Mouse (Mus musculus) pancreas, adult 10 weeks (tissue): ENCODE measurements around the gene Tnfsf12. TPM values are rescaled to one million over a fixed set of nuclear protein-coding genes. Genes with fewer than 3 reads are reported as not detected.

ENCODE experiments used
- polyA plus RNA-seq: library from polyadenylated mRNA; stranded (reverse); fragments of 350-450 nt; fragmentation: Illumina TruSeq; extraction: RNeasy Lipid Tissue Mini Kit (QIAGEN cat#74804); gene quantifications from one replicate; pipeline ENCODE4 v1.2.3, GENCODE M21; 2015; ENCODE audit warnings: low read depth, low replicate concordance; ENCODE audit not compliant: insufficient read depth

Tnfsf12 gene
- polyA plus RNA-seq, result 12.1 TPM

GRCm38 (mm10) chr11:69695361-69696181 is at the start of gene Tnfsf12, which contains the start of gene Tnfsfm13:
Gene Tnfsf12 (minus strand): TSS chr11:69695849.
Gene Tnfsfm13 (minus strand): TSS chr11:69696098.

GRCm38 (mm10) chr11:69685526-69686148 is 10.0 kb downstream of the Tnfsf12 start, which contains the start of gene Tnfsf13:
Gene Tnfsf13 (minus strand): TSS chr11:69685784.

GRCm38 (mm10) chr11:69681314-69682208 is 14.1 kb downstream of the Tnfsf12 start, which contains the start of gene Senp3:
Gene Senp3 (minus strand): TSS chr11:69682084.

GRCm38 (mm10) chr11:69672211-69672706 is 23.4 kb downstream of the Tnfsf12 start, which contains the start of gene Eif4a1:
Gene Eif4a1 (minus strand): TSS chr11:69672423.

GRCm38 (mm10) chr11:69665961-69666664 is 29.5 kb downstream of the Tnfsf12 start, which contains the start of gene Cd68:
Gene Cd68 (minus strand): TSS chr11:69666153.

GRCm38 (mm10) chr11:69662213-69662966 is 33.3 kb downstream of the Tnfsf12 start, which contains the start of gene Mpdu1:
Gene Mpdu1 (minus strand): TSS chr11:69662642.

GRCm38 (mm10) chr11:69655264-69656064 is 40.2 kb downstream of the Tnfsf12 start, which contains the start of gene Sox15:
Gene Sox15 (plus strand): TSS chr11:69655314.

Other genes with a start within 250 kb of the Tnfsf12 start
- 0.07 TPM for gene Dnah2, start 146.7 kb downstream of the Tnfsf12 start, polyA plus RNA-seq
- gene Efnb3, start 135.6 kb downstream of the Tnfsf12 start, polyA plus RNA-seq, result 1.1 TPM
- 3.8 TPM for gene Wrap53, start 115.6 kb downstream of the Tnfsf12 start, polyA plus RNA-seq
- 14.2 TPM for gene Trp53, start 115.5 kb downstream of the Tnfsf12 start, polyA plus RNA-seq
- 8.9 TPM for gene Atp1b2, start 89.9 kb downstream of the Tnfsf12 start, polyA plus RNA-seq
- not detected for gene Shbg, start 77.9 kb downstream of the Tnfsf12 start, polyA plus RNA-seq
- 3.0 TPM for gene Sat2, start 73.8 kb downstream of the Tnfsf12 start, polyA plus RNA-seq
- gene Fxr2, start 62.9 kb downstream of the Tnfsf12 start, polyA plus RNA-seq, result 24.7 TPM
- not detected for gene Sox15, start 40.5 kb downstream of the Tnfsf12 start, polyA plus RNA-seq
- 20.9 TPM for gene Mpdu1, start 33.2 kb downstream of the Tnfsf12 start, polyA plus RNA-seq
- gene Cd68, start 29.7 kb downstream of the Tnfsf12 start, polyA plus RNA-seq, result 11.4 TPM
- 118 TPM for gene Eif4a1, start 23.4 kb downstream of the Tnfsf12 start, polyA plus RNA-seq
- 20.9 TPM for gene Senp3, start 13.8 kb downstream of the Tnfsf12 start, polyA plus RNA-seq
- gene Tnfsf13, start 10.1 kb downstream of the Tnfsf12 start, polyA plus RNA-seq, result 1.0 TPM
- 4.4 TPM for gene Tnfsfm13, start 249 bp upstream of the Tnfsf12 start, polyA plus RNA-seq
- gene Polr2a, start 62.8 kb upstream of the Tnfsf12 start, polyA plus RNA-seq, result 11.2 TPM
- not detected for gene Slc35g3, start 66.1 kb upstream of the Tnfsf12 start, polyA plus RNA-seq
- 7.3 TPM for gene Zbtb4, start 70.1 kb upstream of the Tnfsf12 start, polyA plus RNA-seq
- 3.0 TPM for gene Chrnb1, start 100.1 kb upstream of the Tnfsf12 start, polyA plus RNA-seq
- gene Fgf11, start 106.0 kb upstream of the Tnfsf12 start, polyA plus RNA-seq, result 1.2 TPM
- gene Tmem102, start 109.8 kb upstream of the Tnfsf12 start, polyA plus RNA-seq, result 1.6 TPM
- not detected for gene Gm39566, start 119.4 kb upstream of the Tnfsf12 start, polyA plus RNA-seq
- gene Spem2, start 122.6 kb upstream of the Tnfsf12 start, polyA plus RNA-seq, result not detected
- gene Spem1, start 126.3 kb upstream of the Tnfsf12 start, polyA plus RNA-seq, result not detected
- gene Nlgn2, start 141.9 kb upstream of the Tnfsf12 start, polyA plus RNA-seq, result 6.3 TPM
- 73.9 TPM for gene Tmem256, start 142.7 kb upstream of the Tnfsf12 start, polyA plus RNA-seq
- 8.3 TPM for gene Plscr3, start 150.5 kb upstream of the Tnfsf12 start, polyA plus RNA-seq
- 6.0 TPM for gene Tnk1, start 162.9 kb upstream of the Tnfsf12 start, polyA plus RNA-seq
- gene Tmem95, start 182.2 kb upstream of the Tnfsf12 start, polyA plus RNA-seq, result not detected
- 1.4 TPM for gene Kctd11, start 185.6 kb upstream of the Tnfsf12 start, polyA plus RNA-seq
- gene Acap1, start 199.7 kb upstream of the Tnfsf12 start, polyA plus RNA-seq, result 0.87 TPM
- not detected for gene 2810408A11Rik, start 205.1 kb upstream of the Tnfsf12 start, polyA plus RNA-seq
- gene Neurl4, start 205.2 kb upstream of the Tnfsf12 start, polyA plus RNA-seq, result 12.3 TPM
- gene Gps2, start 218.0 kb upstream of the Tnfsf12 start, polyA plus RNA-seq, result 25.1 TPM
- gene Eif5a, start 226.1 kb upstream of the Tnfsf12 start, polyA plus RNA-seq, result 133 TPM
- gene Ybx2, start 239.9 kb upstream of the Tnfsf12 start, polyA plus RNA-seq, result 1.6 TPM